Mouse (Mus musculus) myocyte (in vitro differentiated cells): ENCODE measurements at regions not wholly inside any gene's neighbourhood (a gene's known extent, or its start where the extent isn't known, plus 50 kb on each side); places are given as distances from the start of the nearest gene placed in this dataset.

Experiments
- CEBPB ChIP-seq: IDR thresholded peaks from 2 replicates; pipeline ENCODE4 v1.6.1; 2011; ENCODE audit warnings: mild to moderate bottlenecking, moderate library complexity; ENCODE audit not compliant: poor library complexity, insufficient read depth, severe bottlenecking
- E2F4 ChIP-seq: IDR thresholded peaks from one replicate; pipeline ENCODE4 v1.6.1; 2011; ENCODE audit warnings: mild to moderate bottlenecking, control low read depth, moderate library complexity; ENCODE audit not compliant: insufficient read depth
- MAX ChIP-seq: IDR thresholded peaks from one replicate; pipeline ENCODE4 v1.6.1; 2011; ENCODE audit warnings: low read depth, mild to moderate bottlenecking, control low read depth
- MYOD1 ChIP-seq, 3 experiments: IDR thresholded peaks; one replicate each; pipeline ENCODE4 v1.6.1; 2011; ENCODE audit warnings: control low read depth in 2 of 3, low read depth in 2 of 3, mild to moderate bottlenecking in 2 of 3, moderate library complexity in 1 of 3; ENCODE audit not compliant: insufficient read length in 2 of 3, control insufficient read depth in 1 of 3
- MYOG ChIP-seq, 3 experiments: IDR thresholded peaks; one replicate each; pipeline ENCODE4 v1.6.1; 2011; ENCODE audit warnings: control low read depth in 2 of 3, low read depth in 2 of 3, mild to moderate bottlenecking in 2 of 3; ENCODE audit not compliant: insufficient read length in 2 of 3, control insufficient read depth in 1 of 3, insufficient read depth in 1 of 3
- POLR2A ChIP-seq: IDR thresholded peaks from one replicate; pipeline ENCODE4 v1.6.1; 2011; ENCODE audit warnings: low read depth, mild to moderate bottlenecking, control low read depth, moderate library complexity; ENCODE audit not compliant: insufficient read length
- POLR2AphosphoS2 ChIP-seq: IDR thresholded peaks from one replicate; pipeline ENCODE4 v1.6.1; 2011; ENCODE audit warnings: low read depth, control low read depth; ENCODE audit not compliant: insufficient read length
- REST ChIP-seq: IDR thresholded peaks from one replicate; pipeline ENCODE4 v1.6.1; 2011; ENCODE audit warnings: mild to moderate bottlenecking, control low read depth, moderate library complexity; ENCODE audit not compliant: insufficient read depth, insufficient read length
- TCF12 ChIP-seq: IDR thresholded peaks from one replicate; pipeline ENCODE4 v1.6.1; 2011; ENCODE audit warnings: mild to moderate bottlenecking, control low read depth; ENCODE audit not compliant: poor library complexity, insufficient read depth, severe bottlenecking
- USF1 ChIP-seq: IDR thresholded peaks from one replicate; pipeline ENCODE4 v1.6.1; 2011; ENCODE audit warnings: low read depth, mild to moderate bottlenecking, control low read depth, moderate library complexity

- TF ChIP-seq E2F4 (no peak), POLR2A (no peak), MAX (no peak), TCF12 (no peak), USF1 (no peak), POLR2AphosphoS2 (no peak), MYOD1 (IDR thresholded peaks at IDR 0.05; ENCODE audit: control insufficient read depth in 1 of 3, insufficient read length in 2 of 3, low read depth in 2 of 3) (no peak), CEBPB (no peak), MYOG (IDR thresholded peaks at IDR 0.05; ENCODE audit: control insufficient read depth in 1 of 3, insufficient read depth in 1 of 3, insufficient read length in 2 of 3, low read depth in 2 of 3) (no peak), REST (no peak)
These were observed 711.6 kb upstream of the Gm21961 start for GRCm38 (mm10) chr15:65726271-65726670.
